Mouse (Mus musculus): ENCODE measurements around the gene Phf19. TPM values are rescaled to one million over a fixed set of nuclear protein-coding genes. Genes with fewer than 3 reads are reported as not detected.

Phf19 gene
- 2.3 and 2.4 TPM in 2 replicates for polyA plus RNA-seq (2012; rRNA removed; ENCODE audit: low replicate concordance)

GRCm38 (mm10) chr2:34913218-34914068 is at the start of gene Phf19:
Gene Phf19 (minus strand): TSS chr2:34914026.

GRCm38 (mm10) chr2:34961481-34962036 is 47.7 kb upstream of the Phf19 start, which contains the start of gene Traf1:
Gene Traf1 (minus strand): TSS chr2:34961772.

GRCm38 (mm10) chr2:34874816-34875345 is 38.9 kb downstream of the Phf19 start, which contains the start of gene Psmd5:
Gene Psmd5 (minus strand): TSS chr2:34874968.

GRCm38 (mm10) chr2:34874271-34874670 is 39.6 kb downstream of the Phf19 start, which contains the start of gene Cutal:
Gene Cutal (plus strand): TSS chr2:34874396.

Other genes with a start within 250 kb of the Phf19 start
- gene Gapvd1, start 158.8 kb downstream of the Phf19 start, polyA plus RNA-seq (2012; rRNA removed; ENCODE audit: low replicate concordance): 13.0 and 16.7 TPM in 2 replicates
- 192 and 526 TPM in 2 replicates for gene Hspa5, start 142.1 kb downstream of the Phf19 start, polyA plus RNA-seq (2012; rRNA removed; ENCODE audit: low replicate concordance)
- gene Rabepk, start 114.1 kb downstream of the Phf19 start, polyA plus RNA-seq (2012; rRNA removed; ENCODE audit: low replicate concordance): 27.0 and 31.9 TPM in 2 replicates
- 39.4 and 47.5 TPM in 2 replicates for gene Fbxw2, start 87.7 kb downstream of the Phf19 start, polyA plus RNA-seq (2012; rRNA removed; ENCODE audit: low replicate concordance)
- not detected in 2 replicates for gene Gm34653, start 81.0 kb downstream of the Phf19 start, polyA plus RNA-seq (2012; rRNA removed; ENCODE audit: low replicate concordance)
- 14.7 and 27.9 TPM in 2 replicates for gene Cutal, start 39.6 kb downstream of the Phf19 start, polyA plus RNA-seq (2012; rRNA removed; ENCODE audit: low replicate concordance)
- gene Psmd5, start 39.1 kb downstream of the Phf19 start, polyA plus RNA-seq (2012; rRNA removed; ENCODE audit: low replicate concordance): 7.9 and 19.2 TPM in 2 replicates
- 42.6 and 50.3 TPM in 2 replicates for gene Traf1, start 47.7 kb upstream of the Phf19 start, polyA plus RNA-seq (2012; rRNA removed; ENCODE audit: low replicate concordance)
- gene Hc, start 147.4 kb upstream of the Phf19 start, polyA plus RNA-seq (2012; rRNA removed; ENCODE audit: low replicate concordance): 7.1 and 9.3 TPM in 2 replicates
- 0.20 and 0.49 TPM in 2 replicates for gene AI182371, start 187.5 kb upstream of the Phf19 start, polyA plus RNA-seq (2012; rRNA removed; ENCODE audit: low replicate concordance)
- gene Cntrl, start 195.5 kb upstream of the Phf19 start, polyA plus RNA-seq (2012; rRNA removed; ENCODE audit: low replicate concordance): 12.0 and 22.3 TPM in 2 replicates

Measured in mammary gland, adult 2 months (tissue).